Mouse (Mus musculus) C3H10T1/2 (cell line): Measurements from ENCODE around the gene Vmn2r14. TPM values are rescaled to one million over a fixed set of nuclear protein-coding genes. Genes with fewer than 3 reads are reported as not detected.

Source experiments
- polyA plus RNA-seq, 2 experiments: library from polyadenylated mRNA; unstranded; fragments of >200 nt; fragmentation: generic; extraction: Trizol; gene quantifications; one replicate each; pipeline ENCODE4 v1.2.1; 2012; ENCODE audit warnings: missing spikeins in 2 of 2

Vmn2r14 gene
- polyA plus RNA-seq: not detected

DNA sequence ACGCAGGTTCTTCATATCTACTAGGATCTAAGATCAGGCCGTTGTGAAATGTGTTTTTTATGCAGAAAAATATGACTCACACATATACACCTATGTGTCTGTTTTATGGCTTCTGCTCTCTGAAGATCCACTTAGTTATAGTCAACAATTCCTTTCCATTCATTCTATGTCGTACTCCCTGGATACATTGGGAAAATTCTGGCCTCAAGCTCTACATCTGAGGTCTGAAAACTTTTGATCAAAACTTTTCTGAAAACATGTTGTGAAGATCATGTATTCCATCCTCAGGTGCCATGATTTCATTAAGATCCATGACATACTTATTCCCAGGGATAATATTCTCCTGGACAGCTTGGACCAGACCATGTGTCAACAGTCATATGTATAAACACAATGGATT is at the start of gene Vmn2r14:
TSS of gene Vmn2r14 (minus strand) at position 101 of the 400 bp plus-strand sequence.

DNA sequence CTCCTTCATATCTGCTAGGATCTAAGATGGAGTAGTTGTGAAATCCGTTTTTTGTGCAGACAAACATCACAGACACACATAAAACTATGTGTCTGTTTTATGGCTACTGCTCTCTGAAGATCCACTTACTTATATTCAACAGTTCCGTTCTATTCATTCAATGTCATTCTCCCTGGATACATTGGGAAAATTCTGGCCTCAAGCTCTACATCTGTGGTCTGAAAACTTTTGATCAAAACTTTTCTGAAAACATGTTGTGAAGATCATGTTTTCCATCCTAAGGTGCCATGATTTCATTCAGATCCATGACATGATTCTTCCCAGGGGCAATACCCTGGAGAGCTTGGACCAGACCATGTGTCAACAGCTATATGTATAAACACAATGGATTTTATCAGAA is 32.4 kb downstream of the Vmn2r14 start, which contains the start of gene Vmn2r13:
TSS of gene Vmn2r13 (minus strand) at position 101 of the 400 bp plus-strand sequence.

Other genes with a start within 250 kb of the Vmn2r14 start
- not detected for gene Vmn2r10, start 218.2 kb downstream of the Vmn2r14 start, polyA plus RNA-seq
- not detected for gene Vmn2r11, start 165.1 kb downstream of the Vmn2r14 start, polyA plus RNA-seq
- gene Vmn2r12, start 126.8 kb downstream of the Vmn2r14 start, polyA plus RNA-seq: not detected
- under 1 TPM in 1 of 2 experiments, not detected in 1; 0.01 TPM for gene Vmn2r13, start 32.5 kb downstream of the Vmn2r14 start, polyA plus RNA-seq
- gene Vmn2r15, start 72.9 kb upstream of the Vmn2r14 start, polyA plus RNA-seq: not detected
- not detected for gene Vmn2r16, start 105.5 kb upstream of the Vmn2r14 start, polyA plus RNA-seq
- gene Vmn2r17, start 195.0 kb upstream of the Vmn2r14 start, polyA plus RNA-seq: not detected